Mouse (Mus musculus): ENCODE measurements at regions not wholly inside any gene's neighbourhood (a gene's known extent, or its start where the extent isn't known, plus 50 kb on each side); places are given as distances from the start of the nearest gene placed in this dataset.
A peak's percentile ranks its signal among the peaks of the same experiment; 100 is the strongest.

- DNase-seq (ENCODE audit: low read depth), result no peak
Measured at GRCm38 (mm10) chr15:34775714-34776113, 418.0 kb upstream of the 9430069I07Rik start.

- no peak for DNase-seq (ENCODE audit: low read depth)
Measured at GRCm38 (mm10) chr15:34751746-34752145, 394.1 kb upstream of the 9430069I07Rik start.

GRCm38 (mm10) chr15:34751021-34751420, 393.3 kb upstream of the 9430069I07Rik start:
- no peak for DNase-seq (ENCODE audit: low read depth)

GRCm38 (mm10) chr15:34747111-34747510, 389.4 kb upstream of the 9430069I07Rik start:
- DNase-seq (ENCODE audit: low read depth), result no peak

- DNase-seq (ENCODE audit: low read depth), result peak; percentile 8
Measured at GRCm38 (mm10) chr15:34743130-34743782, 385.6 kb upstream of the 9430069I07Rik start.

- DNase-seq (ENCODE audit: low read depth), result no peak
Measured at GRCm38 (mm10) chr15:34741488-34741887, 383.8 kb upstream of the 9430069I07Rik start.

Data from gonadal fat pad, adult 2 months (tissue).